Mouse (Mus musculus) urinary bladder, postnatal 36 days (tissue): ENCODE measurements around the gene C1galt1.

Source experiments
- DNase-seq, 2 experiments: peaks; one replicate each; pipeline ENCODE4 v3.0.0; 2022; ENCODE audit warnings: low spot score in 2 of 2, mixed read lengths in 1 of 2

The C1galt1 gene

DNA sequence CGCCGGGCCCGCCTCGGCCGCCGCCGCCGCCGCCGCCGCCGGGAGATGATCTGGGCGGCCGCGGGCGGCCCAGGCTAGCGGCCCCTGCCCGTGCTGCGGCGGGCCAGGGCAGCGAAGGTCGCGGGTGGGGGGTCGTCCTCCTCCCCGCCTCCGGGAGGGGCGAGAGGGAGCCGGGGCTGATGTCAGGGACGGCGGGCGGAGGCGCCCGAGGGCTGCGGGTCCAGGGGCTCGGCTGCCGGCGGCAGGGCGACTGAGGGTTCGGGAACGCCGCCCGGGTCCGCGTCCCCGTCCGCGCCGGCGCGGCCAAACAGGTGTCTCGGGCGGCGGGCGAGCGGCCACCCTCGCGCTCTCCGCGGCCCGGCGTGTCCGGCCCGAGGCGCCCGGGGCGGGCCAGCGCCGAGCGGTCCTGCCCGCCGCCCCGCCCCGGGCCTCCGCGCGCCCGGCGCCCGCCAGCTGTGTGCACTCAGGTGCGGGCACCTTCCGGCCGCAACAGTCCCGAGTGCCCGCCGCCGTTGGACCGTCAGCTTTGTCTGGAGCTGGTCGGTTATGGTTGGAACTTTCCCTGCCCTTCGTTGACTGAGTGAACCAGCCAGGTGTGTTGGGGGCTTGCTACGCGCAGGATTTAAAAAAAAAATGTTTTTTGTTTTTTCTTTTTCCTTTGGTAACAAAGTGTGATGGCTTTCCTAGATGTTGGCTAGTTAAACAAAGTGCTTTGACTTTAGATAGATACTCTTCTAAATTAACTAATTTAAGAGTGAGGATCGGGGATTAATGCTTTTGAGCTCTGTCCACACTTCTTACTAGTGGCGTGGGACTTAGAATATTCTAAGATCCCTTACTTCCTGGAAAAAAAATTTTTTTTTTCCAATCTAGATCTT, at the start of gene C1galt1:
TSS of gene C1galt1 (plus strand) at position 41 of the 878 bp plus-strand sequence.
- peak in 1 of 2 experiments; percentile 39 for DNase-seq

GRCm38 (mm10) chr6:7799969-7800368, 44.7 kb upstream of the C1galt1 start:
- DNase-seq, result peak; percentile 61 to 82

DNA sequence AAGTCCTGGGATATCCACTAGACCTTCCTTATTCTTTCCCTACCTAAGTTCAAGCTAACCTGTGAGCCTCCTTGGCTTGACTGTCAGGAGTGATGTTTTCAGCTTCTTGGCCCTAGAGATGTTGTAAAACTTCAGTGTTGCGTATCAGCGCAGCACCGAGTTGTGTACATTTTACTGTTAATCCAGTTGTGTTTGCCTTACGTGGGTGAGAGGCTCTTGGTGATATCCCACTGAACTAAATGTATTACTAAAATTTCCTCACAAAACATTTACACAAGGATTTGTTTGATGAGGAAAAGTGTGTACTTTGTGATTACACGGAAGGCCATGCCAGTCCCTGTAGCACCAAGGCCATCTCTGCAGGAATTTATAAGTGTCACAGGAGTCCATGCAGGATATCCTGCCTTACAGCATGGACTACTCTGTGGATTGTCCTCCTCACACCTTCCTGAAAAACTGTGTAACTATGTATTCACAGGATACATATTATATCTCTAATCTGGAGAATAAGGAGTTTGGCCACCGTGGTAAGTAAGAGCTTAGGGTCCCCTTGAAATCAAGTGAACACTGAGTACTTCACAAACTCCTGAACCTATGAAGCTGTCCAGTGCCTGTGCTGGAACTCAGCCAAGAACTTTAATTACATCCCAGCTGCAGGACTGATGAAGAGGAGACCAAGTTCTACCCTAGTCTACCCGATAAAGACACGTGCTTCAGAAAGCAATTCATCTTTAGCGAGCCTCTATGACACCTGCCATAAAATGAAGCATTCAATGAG, 40.7 kb upstream of the C1galt1 start:
- no peak for DNase-seq

- DNase-seq, result no peak
Observed at GRCm38 (mm10) chr6:7814146-7814545, 30.5 kb upstream of the C1galt1 start.

GRCm38 (mm10) chr6:7816233-7816632, 28.4 kb upstream of the C1galt1 start:
- DNase-seq, result no peak

DNA sequence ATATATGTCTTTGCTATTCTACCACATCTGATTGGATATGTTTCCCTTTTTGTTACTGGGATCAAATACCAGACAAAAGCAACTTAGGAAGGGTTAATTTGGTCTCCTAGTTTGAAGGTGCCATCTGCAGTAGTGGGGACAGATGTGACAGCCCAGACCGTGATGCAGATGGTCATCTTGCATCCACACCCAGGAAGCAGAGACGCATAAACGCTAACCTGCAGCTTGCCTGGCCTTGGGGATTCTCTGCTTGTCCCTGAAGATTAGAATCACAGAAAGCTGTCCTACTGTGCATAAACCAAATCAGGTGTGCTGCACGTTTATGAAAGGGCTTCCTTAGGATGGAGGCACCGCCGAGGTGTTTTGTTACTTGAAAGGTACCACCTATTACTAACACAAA, 22.0 kb upstream of the C1galt1 start:
- no peak for DNase-seq

GRCm38 (mm10) chr6:7830793-7831192, 13.8 kb upstream of the C1galt1 start:
- DNase-seq, result no peak

GRCm38 (mm10) chr6:7832564-7833175, 12.0 kb upstream of the C1galt1 start:
- no peak for DNase-seq

DNA sequence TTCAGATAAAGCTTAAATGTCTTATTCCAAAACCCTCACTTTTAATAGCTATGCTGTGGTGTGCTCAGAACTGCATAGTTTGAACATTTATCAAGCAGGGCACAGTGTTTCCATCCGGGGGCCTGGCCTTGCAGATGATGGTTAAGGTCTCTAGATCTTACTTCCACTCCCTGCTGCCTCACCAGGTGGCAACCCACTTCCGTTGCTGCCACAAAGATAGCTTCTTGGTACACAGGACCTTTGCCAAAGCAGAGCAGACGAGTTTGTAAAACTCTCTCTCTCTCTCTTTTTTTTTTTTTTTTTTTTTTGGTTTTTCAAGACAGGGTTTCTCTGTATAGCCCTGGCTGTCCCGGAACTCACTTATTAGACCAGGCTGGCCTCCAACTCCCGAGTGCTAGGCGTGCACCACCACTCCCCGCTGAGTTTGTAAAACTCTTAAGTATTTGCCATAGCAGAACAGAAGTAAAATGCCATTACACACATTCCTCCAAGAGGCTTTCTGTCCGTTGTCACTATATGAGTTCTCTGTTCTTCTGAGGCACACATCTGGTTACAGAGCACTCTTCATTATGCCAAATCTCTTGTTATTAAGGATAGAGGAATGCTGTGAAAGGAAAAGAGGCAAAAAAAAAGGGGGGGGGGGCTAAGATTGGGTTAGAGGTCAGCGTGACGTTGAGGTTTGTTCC, 773 bp upstream of the C1galt1 start:
- DNase-seq, result no peak

- DNase-seq, result peak; percentile 97 to 98
Observed at GRCm38 (mm10) chr6:7844412-7844801, 235 bp upstream of the C1galt1 start.

GRCm38 (mm10) chr6:7845680-7846017, 1.0 kb downstream of the C1galt1 start:
- DNase-seq, result no peak

DNA sequence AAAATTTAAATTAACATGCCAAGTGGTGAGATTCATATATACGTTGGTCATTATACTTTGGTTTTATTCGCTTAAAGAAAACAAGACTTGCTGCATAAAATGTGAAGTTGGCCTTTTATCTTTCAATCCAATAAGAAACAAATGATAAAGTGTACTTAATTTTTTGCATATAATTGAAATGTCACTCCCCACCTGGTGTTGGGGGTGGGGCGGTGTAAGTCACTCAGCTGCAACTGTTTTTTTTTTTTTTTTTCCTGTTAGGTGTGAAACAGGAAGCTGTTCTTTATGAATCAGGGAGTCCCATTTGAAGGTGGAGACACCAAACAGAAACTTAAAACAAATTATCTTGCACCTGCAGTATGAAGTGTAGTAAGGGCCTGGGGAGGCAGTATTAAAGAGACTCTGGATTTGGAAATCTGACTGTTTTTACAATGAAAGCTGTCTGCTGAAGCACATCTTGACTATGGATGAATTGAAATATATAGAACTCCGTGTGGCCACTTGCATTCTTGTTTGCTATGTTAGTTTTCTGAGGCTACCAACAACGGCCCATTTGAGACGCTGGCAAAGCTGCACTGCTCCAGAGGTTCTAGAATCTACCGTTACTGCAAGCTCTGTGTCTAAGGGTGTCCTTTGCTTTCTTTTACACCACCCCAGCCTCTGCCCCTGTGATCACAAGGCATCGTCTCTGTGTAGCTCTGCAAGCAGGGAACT, 2.2 kb downstream of the C1galt1 start:
- no peak for DNase-seq

GRCm38 (mm10) chr6:7847890-7848508, 3.4 kb downstream of the C1galt1 start:
- peak in 1 of 2 experiments; percentile 48 for DNase-seq

DNA sequence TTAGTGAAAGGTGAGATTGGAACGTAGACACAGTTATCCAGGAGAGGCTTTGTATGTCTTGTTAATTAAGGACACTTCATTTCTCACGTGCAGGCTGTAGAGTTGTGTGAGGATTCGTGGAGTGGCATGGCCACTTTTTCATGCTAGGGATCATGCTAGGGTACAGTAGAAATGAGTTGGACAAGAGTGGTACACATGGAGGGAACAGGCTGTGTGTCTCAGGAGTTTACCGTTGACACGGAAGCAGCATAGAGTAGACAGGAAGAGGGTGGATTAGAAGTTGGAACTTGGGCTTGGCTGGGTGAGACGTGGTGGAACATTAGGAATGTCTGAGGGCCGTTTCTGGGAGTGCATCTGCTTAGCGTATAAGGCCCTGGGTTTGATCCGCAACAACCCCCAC, 4.1 kb downstream of the C1galt1 start:
- no peak for DNase-seq

DNA sequence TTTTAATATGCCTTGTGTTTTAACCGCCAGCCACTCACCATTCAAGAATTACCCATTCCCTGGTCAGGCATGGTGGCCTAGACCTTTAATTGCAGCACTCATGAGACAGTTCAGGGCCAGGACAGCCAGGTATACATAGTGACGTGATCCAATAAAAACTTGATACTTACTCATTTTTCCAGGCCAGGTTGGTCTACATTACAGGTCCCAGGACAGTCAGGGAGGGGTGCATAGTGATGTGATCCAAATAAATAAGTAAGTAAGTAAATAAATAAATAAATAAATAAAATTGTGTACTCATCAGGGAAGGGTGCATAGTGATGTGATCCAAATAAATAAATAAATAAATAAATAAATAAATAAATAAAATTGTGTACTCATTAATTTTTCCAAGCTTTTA, 6.4 kb downstream of the C1galt1 start:
- DNase-seq, result no peak

- no peak for DNase-seq
Observed at GRCm38 (mm10) chr6:7852919-7853318, 8.3 kb downstream of the C1galt1 start.

- DNase-seq, result no peak
Observed at GRCm38 (mm10) chr6:7853461-7853860, 8.8 kb downstream of the C1galt1 start.

- DNase-seq, result no peak
Observed at GRCm38 (mm10) chr6:7856682-7857290, 12.1 kb downstream of the C1galt1 start.

DNA sequence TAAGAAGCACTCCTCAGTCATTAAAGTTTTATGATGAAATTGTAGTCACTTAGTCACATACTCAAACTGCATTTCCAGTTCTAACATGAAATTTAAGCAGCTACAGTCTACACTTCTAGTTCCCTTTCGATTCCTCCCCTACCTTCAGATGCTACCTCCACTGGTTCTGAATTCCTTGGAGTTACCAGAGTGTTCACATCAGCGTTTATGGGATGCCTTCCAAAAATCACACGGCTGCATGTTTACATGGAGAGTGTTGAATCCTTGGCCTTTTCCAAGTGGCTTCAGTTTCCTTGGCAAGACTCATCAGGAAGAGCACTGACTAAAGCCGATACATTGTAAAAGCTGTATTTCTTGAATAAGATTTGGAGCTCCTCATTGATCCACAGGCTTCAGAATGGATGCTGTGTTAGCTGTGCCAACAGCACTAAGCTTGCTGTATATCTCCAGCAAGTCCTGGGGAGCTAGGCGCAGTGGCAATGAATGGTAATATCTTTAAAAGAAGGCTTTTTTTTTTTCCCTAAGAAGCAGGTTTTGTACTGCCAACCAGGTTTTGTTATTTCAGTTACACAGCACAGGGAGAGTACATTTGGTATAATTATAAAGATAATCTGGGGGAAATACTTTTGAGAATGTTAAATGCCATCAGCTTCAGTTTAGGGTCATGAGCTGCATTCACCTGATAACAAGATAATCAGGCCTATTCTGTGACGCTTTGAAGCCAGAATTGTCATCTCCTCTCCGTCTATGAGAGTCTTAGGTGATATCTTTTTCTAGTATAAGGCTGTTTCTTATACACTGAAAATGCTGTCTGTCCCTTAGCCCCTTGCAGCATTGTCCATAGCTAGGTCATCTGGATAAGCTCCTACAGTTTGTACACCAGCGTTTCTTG, 13.0 kb downstream of the C1galt1 start:
- no peak for DNase-seq
